Mouse (Mus musculus): ENCODE data around the gene Cadm1.

The Cadm1 gene

DNA sequence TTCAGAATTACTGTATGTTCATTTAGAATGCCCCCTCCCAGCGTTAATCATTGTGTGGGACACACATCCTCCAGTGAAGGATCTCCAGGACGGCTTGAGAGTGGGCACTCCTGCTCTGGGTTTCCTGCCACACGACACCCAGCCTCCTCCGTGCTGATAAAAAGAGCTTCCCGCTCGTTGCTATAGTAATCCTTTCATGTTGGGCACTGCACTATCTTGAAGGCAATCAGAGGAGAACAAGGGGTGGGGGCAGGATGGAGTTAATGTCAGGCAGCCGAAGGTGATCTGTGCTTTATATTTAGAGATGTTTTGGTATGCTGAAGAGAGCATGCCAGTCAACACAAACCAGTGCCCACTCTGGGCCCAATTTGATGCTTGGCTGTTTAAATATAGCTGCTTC, 209.3 kb downstream of the Cadm1 start:
- no peak for DNase-seq (ENCODE audit: low spot score in 2 of 2)

DNA sequence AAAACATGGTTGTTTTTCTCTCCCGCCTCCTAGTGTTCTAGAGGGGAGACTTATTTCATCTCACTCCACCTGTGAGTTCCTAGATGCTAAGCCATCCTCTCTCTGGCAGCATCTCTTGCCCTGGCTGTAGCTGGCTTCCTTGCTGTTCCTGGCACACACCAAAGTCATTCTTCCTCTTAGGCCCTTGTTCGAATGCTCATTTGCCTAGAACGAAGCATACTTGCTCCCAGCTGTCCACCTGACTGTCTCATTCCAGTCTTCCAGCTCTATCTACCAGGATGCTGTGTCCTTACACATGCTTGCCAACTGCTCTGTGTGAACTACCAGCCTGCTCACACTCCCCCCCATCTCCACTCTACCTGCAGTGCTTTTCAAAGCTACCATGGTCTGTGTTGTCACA, 211.8 kb downstream of the Cadm1 start:
- DNase-seq (ENCODE audit: low spot score in 2 of 2) = no peak

DNA sequence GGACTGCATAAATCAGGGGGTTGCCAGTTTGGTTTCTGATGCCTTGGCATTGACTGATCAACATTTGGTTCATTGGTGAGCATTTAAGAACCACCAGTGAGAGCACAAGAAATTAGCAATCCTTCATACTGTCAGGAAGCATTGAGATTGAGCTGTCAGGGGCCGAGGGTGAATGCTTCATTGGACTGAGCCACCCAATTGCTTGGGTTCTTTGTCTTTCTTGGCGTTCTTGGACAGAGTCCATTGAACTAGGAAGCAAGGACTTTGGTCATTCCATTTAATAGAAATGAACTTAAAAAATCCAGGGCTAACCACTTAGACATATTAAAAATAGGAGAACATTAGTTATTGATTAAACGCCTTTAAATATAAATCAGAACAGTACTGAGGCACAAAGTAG, 214.9 kb downstream of the Cadm1 start:
- DNase-seq (ENCODE audit: low spot score in 2 of 2) = no peak

DNA sequence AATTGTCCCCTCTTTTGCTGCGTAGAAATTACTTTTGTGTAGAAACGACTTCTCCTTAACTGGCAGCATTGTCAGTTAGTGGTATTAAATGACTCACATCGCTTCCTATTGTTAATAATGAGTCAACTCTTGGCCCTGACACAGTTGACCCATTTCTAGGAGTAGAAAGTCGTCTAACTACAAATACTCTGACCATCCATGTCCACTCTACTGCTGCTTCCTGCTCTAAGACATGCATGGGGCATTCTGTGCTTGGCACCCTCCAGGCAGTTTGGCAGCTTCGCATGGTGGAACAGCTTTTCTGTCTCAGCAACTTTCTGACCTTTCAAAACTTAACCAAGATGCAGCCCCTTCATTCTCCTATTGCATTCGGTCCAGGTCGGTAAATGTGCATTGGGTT, 215.7 kb downstream of the Cadm1 start:
- DNase-seq (ENCODE audit: low spot score in 2 of 2) = no peak

DNA sequence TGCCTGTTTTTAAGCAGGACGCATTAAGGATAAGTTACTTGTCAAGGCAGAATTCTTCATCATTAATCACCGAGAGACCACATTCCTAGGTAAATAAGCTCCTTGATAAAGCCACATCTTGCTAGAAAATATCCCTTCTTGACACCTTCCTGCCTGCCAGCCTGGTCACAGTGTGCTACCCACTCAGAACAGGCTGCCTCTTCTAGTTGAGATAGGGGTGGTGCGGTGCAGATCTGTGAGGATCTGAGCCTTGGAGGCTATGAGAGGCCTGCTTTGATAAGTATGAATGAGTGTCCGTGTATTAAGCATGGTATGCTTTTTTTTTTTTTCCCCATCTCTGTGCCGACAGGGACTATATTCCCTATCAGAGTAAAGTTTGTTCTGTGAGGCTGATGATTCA, 219.2 kb downstream of the Cadm1 start:
- DNase-seq (ENCODE audit: low spot score in 2 of 2) = no peak

DNA sequence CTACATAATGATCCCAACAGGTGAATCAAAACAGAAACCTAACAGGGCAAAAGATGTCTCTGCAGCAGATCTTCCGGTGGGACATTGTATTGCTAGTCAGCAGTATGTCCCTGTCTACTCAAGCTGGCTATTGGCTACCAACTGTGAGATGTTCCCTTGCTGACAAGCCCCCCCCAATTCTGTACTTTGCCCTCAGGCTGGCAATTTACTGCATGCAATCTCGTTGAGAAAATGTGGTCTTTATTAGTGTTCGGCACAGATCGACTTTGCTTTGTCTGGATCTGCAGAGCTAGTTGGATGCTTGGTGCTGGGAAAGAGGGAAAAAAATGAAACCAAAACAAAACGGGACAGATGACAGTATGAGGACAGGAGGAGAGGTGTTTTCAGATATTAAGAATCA, 222.5 kb downstream of the Cadm1 start:
- no peak for DNase-seq (ENCODE audit: low spot score in 2 of 2)

DNA sequence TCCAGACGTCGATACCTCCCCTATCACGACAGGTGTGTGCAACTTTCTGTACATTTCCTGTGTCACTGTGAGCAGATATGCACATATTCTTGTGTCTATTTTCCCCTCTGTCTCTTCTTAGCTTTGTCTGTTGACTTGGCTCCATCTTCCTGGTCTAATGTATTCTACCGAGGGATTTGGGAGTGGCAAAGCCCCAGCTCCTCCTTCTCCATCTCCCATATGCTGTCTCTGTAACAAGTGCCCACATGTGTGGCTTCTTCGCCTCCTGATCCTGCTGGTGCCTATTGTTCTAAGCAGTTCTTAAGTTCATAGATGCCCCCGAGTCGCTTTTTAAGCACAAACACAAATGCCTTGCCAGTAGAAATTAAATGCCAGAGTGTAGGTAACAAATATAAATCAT, 223.2 kb downstream of the Cadm1 start:
- DNase-seq (ENCODE audit: low spot score in 2 of 2) = no peak

DNA sequence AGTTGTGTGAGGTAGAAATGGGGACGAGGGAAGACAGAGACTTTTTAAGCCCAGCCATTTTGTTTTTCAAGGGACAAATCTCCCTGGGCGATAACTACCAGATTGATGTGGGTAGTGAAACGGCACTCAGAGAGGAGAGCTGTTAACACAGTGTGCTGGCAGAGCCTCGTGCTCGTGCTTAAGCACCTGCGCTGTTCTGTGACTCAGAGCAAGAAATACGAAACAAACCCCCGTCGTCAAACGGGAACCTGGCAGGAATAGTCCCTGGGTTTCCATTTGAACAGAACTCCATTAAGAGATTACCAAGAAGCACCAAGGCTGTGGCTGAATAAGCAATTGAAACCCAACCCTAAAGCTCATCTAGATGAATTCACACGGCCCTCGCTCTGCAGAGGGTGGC, 225.1 kb downstream of the Cadm1 start:
- no peak for DNase-seq (ENCODE audit: low spot score in 2 of 2)

DNA sequence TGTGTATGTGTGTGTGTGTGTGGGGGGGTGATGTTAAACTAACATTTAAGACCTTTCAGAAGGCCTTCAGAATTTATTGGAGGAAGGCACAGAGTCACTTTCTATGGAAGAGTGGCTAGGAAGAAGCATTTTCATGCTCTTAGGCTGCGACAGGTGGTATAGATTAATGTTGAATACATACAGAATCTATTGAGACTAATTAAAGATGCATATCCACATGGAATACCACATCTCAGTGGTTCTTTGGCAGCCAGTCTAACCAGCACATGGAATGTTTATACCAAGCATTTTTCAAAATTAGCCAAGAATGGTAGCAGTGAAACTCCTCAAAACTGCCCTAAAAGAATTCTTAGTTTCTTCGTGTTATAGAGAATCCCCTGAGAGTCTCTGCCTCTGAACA, 227.8 kb downstream of the Cadm1 start:
- no peak for DNase-seq (ENCODE audit: low spot score in 2 of 2)

DNA sequence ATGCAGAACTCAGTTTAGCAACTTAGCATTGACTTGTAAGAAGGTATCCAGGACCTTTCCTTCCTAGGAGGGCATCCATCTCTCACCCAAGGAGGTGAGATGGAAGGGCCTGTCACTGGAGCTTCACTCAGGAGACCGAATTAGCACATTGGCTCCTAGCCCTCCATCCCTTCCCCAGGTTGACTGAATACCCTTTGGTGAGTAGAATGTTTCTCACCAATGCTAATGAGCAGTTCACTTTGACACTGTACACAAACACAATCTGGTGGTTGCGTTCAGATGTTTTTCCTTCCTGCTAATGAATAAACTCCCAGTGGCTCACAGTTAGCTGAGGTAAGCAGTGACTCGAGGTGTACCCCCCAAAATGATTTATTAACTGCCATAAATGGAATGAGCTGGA, 228.3 kb downstream of the Cadm1 start:
- DNase-seq (ENCODE audit: low spot score in 2 of 2) = no peak

DNA sequence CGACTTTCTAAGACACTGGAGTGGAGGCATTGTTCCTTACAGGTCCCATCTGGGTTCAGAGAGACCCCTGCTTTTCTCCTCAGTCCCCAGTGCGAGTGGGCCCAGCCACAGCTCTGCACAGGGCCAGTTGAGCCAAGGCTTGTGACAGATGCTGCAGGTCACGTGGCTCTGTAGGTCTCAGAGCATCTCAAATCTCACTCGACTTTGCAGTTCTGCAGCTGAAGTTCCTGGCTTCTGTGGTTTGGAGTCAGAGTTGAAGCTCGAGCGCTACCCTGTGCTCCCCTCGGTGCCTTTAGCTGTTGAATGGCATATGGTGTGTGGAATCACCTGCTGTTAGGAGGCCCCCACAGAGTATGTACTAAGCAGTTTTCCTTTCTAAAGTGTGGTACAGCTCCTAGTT, 229.8 kb downstream of the Cadm1 start:
- DNase-seq (ENCODE audit: low spot score in 2 of 2) = no peak

DNA sequence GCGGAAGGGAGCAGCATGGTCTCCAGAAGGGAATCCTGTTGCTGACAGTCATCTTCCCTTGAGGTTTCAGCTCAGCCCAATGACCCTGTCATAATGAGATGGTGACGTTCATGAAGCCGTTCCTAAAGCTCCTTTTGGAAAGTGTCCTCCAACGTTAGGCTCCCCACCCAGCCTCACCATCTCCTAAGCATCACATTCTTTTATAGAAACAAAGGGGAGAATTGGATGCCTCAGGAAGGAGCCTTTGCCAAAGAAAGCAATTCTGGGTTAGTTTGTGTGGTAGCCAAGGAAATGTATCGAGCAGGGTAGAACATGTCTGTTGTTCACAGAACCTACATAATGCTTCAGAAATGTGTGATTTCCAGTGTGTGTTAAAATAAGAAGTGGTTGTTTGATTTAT, 231.6 kb downstream of the Cadm1 start:
- no peak for DNase-seq (ENCODE audit: low spot score in 2 of 2)

DNA sequence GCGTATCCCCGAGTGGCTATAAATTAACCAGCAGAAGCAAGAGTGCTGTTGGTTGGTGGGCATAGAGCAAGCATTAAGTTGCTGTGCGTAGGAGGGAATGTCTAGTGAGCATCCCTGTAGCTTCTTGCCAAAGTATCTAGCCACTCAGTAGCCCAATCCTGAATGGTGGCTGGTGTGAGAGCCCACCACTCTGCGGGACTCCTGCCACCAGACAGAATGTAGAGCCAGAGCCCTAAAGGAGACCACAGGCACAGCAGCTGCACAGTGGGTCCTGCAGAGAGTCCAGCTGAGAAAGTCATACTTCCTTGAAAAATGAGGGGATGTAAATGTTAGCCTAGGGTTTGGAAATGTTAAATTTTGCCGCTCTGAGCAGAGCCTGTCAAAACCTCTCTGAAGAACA, 232.9 kb downstream of the Cadm1 start:
- DNase-seq (ENCODE audit: low spot score in 2 of 2) = no peak

DNA sequence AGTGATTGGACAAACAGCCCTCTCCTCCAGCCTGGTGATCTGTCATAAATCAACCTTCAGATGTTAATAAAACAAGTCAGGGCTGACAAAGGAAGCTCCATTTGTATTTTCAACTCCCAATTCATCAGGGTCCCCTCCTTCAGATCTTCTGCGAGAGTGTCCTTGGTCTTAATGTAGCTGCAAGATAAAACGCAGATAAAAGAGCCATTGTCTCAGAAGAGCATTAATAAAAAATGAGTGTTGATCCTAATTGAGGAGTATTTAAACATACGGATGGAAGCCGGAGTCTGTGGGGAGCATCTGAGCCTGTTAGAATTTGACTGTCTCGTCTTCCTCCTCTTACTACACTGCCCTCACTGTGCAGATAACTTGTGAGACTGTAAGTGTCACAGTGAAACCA, 234.9 kb downstream of the Cadm1 start:
- DNase-seq (ENCODE audit: low spot score in 2 of 2) = no peak

DNA sequence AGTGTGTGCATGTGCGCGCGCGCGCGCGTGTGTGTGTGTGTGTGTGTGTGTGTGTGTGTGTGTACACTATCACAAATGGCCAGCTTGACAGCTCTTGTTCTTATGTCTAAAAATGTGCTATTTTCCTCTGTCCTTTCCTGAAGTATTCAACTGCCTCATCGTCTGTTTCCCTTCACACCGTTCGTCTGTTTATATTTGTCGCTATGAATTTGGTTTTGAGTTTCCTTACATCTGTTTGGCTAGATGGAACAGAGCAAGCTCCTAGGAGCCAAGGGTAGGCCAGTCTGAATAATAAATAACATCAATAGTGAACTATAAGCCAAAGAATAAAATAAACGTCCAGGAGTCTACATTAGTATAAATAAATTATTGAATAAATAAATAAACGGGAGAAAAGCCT, 235.3 kb downstream of the Cadm1 start:
- no peak for DNase-seq (ENCODE audit: low spot score in 2 of 2)

DNA sequence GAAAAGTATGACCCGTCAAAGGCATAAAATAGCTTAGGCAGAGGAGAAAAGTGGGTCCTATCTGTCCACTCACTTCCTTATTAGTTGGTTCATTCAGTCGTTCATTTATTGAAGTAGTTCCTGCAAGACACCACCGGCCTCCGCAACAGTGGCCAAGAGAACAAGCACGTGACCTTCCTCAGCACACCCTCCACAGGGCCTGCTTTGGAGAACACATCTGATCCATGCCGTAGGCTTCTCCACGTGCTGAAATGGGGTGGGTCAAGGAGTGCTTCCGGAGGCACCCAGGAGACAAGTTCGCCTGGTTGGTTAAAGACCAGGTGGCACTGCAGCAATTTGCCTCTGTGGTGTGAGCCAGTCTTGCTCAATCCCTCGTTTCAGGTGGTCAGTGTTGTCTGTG, 236.4 kb downstream of the Cadm1 start:
- DNase-seq (ENCODE audit: low spot score in 2 of 2) = no peak

DNA sequence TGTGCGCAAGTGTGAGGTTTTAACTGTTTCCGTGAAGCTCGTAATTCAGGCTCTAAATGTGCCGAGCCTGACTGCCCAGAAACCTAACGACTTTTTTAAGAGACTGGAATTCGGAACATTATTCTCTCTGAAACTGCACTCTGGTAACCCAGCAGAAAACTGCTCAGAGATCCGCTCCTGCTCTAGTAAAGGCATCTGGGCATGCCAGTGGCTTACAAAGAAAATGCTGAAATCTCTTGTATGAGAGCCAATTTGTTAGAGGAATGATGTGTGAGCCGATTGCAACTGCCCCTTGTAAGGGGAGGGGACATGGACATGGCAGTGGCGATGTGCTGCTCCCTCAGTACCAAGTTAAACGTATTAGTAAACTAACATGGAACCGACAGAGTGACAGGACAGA, 240.9 kb downstream of the Cadm1 start:
- DNase-seq (ENCODE audit: low spot score in 2 of 2) = no peak

DNA sequence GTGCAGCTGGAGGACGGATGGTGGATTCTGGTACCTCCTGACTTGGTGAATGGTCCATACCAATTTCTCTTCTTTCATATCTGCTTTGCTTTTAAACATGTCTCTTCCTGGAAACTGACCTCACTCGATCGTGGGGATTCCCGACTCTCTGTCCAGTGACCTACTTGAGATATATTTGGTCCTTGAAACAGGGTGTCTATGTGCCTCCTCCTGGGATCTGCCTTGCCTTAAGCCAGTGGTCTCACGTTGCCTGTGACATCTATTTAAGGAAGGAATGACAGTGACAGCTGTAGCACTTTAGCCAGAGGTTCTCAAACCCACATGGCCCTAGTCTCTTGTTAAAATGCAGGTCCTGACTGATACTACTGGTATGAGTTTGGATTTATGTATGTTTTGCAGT, 242.0 kb downstream of the Cadm1 start:
- no peak for DNase-seq (ENCODE audit: low spot score in 2 of 2)

DNA sequence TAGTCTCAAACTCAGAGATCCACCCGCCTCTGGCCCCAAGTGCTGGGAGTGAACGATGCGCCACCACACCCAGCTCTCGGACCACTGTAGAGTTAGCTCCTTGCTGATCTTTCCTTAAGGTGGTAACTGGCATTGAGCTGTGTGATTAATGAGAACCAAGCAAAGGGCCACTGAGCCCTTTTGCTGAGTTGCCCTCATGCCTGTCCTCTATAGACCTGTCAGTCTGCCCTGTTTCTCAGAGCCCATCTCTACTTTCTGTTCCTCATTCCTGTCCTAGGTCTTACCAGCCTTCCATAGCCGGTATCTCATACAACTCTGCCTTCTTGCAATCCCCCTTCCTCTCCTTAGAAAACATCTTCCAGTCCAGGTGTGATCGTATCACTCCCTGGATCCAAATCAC, 242.8 kb downstream of the Cadm1 start:
- no peak for DNase-seq (ENCODE audit: low spot score in 2 of 2)

DNA sequence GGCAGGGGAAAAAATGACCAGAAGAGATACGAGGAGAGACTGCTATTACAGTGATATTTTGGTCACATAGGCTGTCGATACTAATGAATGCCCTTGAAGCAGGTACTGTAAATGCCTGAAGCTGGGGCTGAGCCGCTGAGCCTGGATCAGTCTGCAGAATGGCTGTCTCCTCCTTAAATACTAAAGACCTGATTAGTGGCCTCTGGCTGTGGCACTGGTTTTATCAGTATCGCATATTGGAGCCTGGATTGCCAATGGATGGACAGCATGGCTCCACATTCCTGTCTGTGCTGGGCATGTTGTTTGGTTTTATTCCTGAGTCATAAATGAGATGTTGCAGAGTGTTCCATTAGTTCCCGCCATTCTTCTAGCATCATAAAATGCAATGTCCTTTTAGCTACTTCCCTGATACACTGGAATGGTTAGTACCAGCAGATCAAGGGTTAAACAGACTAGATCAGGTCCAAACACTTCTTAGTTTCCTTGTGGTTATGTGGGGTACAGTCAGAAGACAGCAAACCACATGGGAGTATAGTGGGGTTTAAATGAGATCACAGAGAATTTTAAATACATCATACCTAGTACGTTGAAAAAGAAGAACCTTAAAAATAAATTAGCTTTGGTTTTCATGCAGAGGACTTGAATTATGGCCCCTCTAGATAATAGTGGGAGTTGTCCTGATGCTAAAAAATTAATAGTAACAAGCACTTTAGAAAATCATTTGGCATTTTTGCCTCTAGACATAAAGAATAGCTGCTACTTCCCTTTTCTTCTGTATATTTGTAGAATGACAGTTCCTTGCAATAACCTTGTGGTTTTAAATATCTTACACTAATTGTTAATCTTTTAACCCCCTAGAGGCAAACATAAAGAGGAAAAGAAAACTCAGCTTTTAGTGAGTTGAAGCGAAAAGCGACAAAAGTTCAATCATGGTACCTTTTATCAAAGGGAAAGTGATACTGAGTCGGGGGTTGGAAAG, 247.3 kb downstream of the Cadm1 start:
- DNase-seq (ENCODE audit: low spot score in 2 of 2) = no peak

DNA sequence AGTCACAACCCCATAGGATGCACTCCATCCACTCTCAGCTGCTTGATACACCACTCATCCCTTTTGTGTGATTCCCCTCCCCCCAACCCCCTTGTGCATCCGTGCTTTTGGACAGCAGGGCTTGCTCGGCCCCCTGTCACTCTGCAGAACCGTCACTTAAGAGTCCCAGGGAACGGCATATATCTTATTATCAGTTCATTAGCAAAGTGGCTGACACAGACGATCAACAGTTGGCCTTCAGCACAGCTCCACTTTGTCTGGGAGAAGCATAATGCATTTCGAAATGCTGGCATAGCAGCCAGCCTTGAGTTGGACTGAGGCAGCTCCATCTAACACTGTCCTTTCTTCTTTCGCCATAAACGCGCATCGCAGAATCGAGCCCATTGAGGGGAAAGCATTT, 248.5 kb downstream of the Cadm1 start:
- DNase-seq (ENCODE audit: low spot score in 2 of 2) = no peak

DNA sequence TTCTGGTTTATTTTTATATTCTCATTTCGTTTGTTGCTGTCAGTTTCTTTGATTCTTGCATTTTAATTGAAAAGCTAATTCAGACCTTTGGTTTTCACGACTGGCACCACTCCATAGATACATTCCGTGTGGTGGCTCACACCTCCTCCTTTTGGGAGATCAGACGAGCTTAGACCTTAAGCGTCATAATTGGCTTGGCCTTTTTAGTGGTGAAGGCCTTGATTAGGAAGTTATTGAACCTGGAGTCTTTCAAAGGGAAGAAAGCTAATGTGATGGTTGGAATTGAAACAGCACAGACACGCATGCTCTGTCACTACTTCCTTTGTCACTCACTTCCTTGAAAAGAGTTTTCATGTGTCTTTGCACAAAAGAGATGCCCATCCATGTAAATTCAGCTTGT, 249.3 kb downstream of the Cadm1 start:
- DNase-seq (ENCODE audit: low spot score in 2 of 2) = no peak

DNA sequence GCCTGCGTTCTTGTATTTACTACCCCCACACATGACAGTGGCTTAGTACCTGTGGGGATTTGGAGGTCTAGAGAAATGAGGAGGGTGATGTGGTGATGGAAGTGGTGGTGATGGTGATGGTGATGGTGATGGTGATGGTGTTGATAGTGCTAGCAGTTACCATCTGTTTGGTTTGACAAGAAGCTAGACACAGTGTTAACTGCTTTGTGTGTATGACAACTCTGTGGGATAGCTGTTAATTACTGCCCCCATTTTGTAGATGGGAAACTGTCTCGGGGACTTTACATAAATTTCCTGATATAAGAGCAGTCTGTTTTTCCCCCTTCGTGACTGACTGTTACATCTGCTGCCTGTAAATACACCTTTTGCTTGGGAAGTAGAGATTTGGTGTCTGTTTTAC, 256.7 kb downstream of the Cadm1 start:
- no peak for DNase-seq (ENCODE audit: low spot score in 2 of 2)

DNA sequence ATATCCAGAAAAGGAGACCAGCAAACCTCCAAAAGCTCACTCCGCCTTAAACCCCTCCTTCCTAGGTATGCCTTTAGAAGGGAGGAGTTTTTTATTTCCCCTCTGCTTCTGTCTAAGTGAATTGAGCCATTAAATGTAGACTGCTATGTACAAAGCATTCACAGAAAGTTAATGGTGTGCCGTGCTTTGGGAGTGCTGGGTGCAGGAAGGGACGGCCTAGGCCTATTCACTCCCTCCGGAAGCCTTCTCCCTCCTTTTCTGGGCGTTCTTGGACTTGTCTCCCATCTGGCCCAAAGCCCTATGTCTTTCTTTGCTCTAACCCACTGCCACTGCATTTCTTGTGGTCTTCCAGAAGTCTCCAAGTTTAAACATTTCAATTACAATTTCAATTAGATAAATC, 268.5 kb downstream of the Cadm1 start:
- no peak for DNase-seq (ENCODE audit: low spot score in 2 of 2)
